Mouse (Mus musculus): ENCODE data around the gene Slbp. TPM values are rescaled to one million over a fixed set of nuclear protein-coding genes. Genes with fewer than 3 reads are reported as not detected.

Slbp gene
- polyA plus RNA-seq (2017; shearing (Covaris generic)): 202 TPM

GRCm38 (mm10) chr5:33651921-33652782 is at the start of gene Slbp:
TSS of gene Slbp (minus strand) at chr5:33652574.

DNA sequence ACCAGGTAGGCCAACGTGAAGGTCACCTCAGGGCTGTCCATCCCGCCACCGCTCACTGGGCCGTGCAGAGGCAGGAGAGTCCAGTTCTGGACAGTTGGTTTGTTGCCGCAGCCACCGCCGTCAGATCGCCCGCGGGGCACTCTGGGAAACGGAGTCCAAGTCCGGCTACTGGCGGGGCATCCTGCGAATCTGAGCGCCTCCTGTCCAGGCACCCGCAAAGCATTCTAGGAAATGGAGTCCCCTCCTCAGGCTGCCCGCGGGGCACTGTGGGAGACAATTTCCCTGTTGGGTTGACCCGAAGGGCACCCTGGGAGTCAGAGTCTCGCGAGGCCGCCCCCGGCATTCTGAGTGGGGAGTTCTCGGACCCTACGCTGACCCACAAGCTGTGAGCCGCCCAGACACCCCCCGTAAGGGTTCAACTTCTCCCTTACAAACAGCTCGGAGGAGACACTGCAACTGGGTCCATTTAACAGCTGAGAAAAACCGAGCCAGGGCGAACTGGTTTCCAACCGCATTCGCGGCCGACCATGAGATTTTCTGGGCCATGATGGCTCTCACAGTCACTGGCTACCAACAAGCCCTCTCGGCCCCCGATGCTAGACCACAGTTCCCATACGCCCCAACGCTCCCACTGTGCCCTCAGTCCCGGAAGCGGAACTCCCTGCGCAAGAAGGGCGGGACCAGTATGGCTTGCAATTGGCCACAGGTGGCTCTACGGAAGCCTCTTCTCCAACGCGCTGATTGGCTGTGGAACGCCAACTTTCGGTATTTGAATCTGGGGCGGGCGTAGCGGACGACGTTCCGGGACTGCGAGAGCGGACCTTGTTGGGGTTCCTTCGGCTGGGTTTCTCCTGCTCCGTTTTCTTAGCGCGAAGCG is 5.7 kb upstream of the Slbp start, which contains the start of the genes Tacc3 and Tmem129:
TSS of gene Tacc3 (plus strand) at position 342 of the 877 bp plus-strand sequence.
TSS of gene Tmem129 (minus strand) at position 630 of the 877 bp plus-strand sequence.

DNA sequence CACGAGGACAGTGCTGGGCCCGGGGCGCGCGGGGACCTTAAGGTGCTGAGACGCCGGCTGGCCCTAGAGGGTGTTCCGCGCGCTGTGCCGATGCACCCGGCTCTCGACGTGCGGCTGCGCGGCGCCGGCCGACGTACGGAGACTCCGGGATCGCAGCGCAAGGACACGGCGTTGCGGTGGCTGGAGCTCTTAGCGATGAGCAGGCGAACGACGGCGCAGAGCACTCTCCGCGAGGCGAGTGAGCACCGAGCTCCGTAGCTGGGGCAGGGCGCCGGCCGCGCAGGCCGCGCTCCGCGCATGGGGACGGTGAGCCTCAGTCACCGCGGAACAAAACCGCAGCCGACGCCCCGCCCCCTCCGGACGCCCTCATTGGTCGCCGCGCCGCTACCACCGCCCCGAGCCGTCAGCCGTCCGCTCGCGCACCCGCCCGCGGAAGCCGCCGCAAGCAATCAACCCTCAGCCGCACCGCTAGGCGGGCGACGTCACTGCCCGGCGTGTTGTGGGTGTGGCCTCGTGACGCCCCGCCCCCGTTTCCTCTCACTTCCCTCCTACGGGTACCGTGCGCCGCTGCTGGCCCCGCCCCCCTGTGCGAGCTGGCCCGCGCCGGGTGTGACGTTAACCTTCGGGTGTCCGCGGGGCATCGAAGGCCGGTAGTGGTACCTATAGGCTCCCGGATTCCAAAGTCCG is 22.9 kb downstream of the Slbp start, which contains the start of the genes Fam53a and Gm9903:
TSS of gene Fam53a (minus strand) at position 335 of the 687 bp plus-strand sequence.
TSS of gene Gm9903 (plus strand) at position 625 of the 687 bp plus-strand sequence.

Other genes with a start within 250 kb of the Slbp start
- not detected for gene Nkx1-1, start 218.6 kb downstream of the Slbp start, polyA plus RNA-seq (2017; shearing (Covaris generic))
- gene Fam53a, start 22.9 kb downstream of the Slbp start, polyA plus RNA-seq (2017; shearing (Covaris generic)): 66.8 TPM
- gene Gm9903, start 22.6 kb downstream of the Slbp start, polyA plus RNA-seq (2017; shearing (Covaris generic)): 0.60 TPM
- gene Tacc3, start 5.6 kb upstream of the Slbp start, polyA plus RNA-seq (2017; shearing (Covaris generic)): 9.6 TPM
- 14.0 TPM for gene Tmem129, start 5.8 kb upstream of the Slbp start, polyA plus RNA-seq (2017; shearing (Covaris generic))
- 0.52 TPM for gene Fgfr3, start 69.1 kb upstream of the Slbp start, polyA plus RNA-seq (2017; shearing (Covaris generic))
- 101 TPM for gene Letm1, start 130.2 kb upstream of the Slbp start, polyA plus RNA-seq (2017; shearing (Covaris generic))
- gene Nsd2, start 168.2 kb upstream of the Slbp start, polyA plus RNA-seq (2017; shearing (Covaris generic)): 16.5 TPM

Measured in naive thymus-derived CD4-positive, alpha-beta T cell, adult 5 months (primary cell).